Comparison of ENCODE assay signal across 35 mouse cellular contexts in the genomic region with DNA sequence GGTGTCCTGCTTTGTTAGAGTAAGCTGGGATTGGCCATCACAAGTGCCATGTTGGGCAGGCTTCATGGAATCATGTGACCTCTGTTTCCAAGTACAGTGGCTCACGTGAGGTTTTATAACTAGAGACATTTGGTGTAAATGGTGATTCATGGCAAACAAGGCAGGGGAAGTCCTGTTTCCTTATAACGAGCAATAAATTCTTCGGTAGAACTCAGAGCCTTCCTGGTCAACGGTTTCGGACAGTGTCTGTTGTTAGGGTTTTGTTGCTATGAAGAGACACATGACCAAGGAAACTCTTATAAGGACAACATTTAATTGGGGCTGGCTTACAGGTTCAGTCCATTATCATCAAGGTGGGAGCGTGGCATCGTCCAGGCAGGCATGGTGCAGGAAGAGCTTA. TPM values are rescaled to one million over a fixed set of nuclear protein-coding genes. Genes with fewer than 3 reads are reported as not detected.
"Had no signal": no experiment of that assay in that cellular context is flagged by ENCODE, and none has a peak within 500 bp of the region (broad histone marks: within the 10 kb centered on the region; RNA-seq: fewer than 3 reads in every experiment).

No protein-coding gene starts in this region.

- H3K4me2 ChIP-seq: heart, embryonic 11.5 days; heart, embryonic 12.5 days; heart, embryonic 13.5 days; heart, embryonic 15.5 days; hindbrain, embryonic 12.5 days; hindbrain, embryonic 13.5 days; hindbrain, embryonic 14.5 days; hindbrain, embryonic 15.5 days; kidney, embryonic 15.5 days had no signal

- H3K9ac ChIP-seq: heart, embryonic 12.5 days; heart, embryonic 13.5 days; heart, embryonic 15.5 days; hindbrain, embryonic 12.5 days; hindbrain, embryonic 13.5 days; hindbrain, embryonic 14.5 days; hindbrain, embryonic 15.5 days; kidney, embryonic 15.5 days had no signal

- H3K9me3 ChIP-seq: heart, embryonic 10.5 days; heart, embryonic 15.5 days; hindbrain, embryonic 12.5 days; hindbrain, embryonic 15.5 days; kidney, embryonic 15.5 days had no signal

- H3K4me1 ChIP-seq: heart, embryonic 10.5 days; heart, embryonic 12.5 days; heart, embryonic 13.5 days; heart, embryonic 15.5 days; hindbrain, embryonic 10.5 days; hindbrain, embryonic 12.5 days; hindbrain, embryonic 13.5 days; hindbrain, embryonic 15.5 days; kidney, embryonic 15.5 days had no signal

- DNase-seq: heart, postnatal 10 days; heart, postnatal 14 days; heart, postnatal 36 days; heart, postnatal 4 days; kidney, adult 11 months; kidney, adult 18-20 months; kidney, adult 2 months; kidney, adult 8-10 months; kidney, adult 9 months; kidney, postnatal 10 days; kidney, postnatal 14 days; kidney, postnatal 36 days; kidney, postnatal 4 days; layer of hippocampus, adult 9-11 months; layer of hippocampus, postnatal 36 days had no signal

- H3K4me3 ChIP-seq: heart, embryonic 10.5 days; heart, embryonic 12.5 days; heart, embryonic 13.5 days; heart, embryonic 15.5 days; hindbrain, embryonic 10.5 days; hindbrain, embryonic 12.5 days; hindbrain, embryonic 13.5 days; hindbrain, embryonic 15.5 days; kidney, embryonic 15.5 days; layer of hippocampus, adult 2 months; left cerebral cortex, adult 2 months had no signal

- H3K27me3 ChIP-seq: heart, embryonic 12.5 days; heart, embryonic 13.5 days; heart, embryonic 15.5 days; hindbrain, embryonic 12.5 days; hindbrain, embryonic 13.5 days; hindbrain, embryonic 15.5 days; kidney, embryonic 15.5 days had no signal

- ATAC-seq: hindbrain, embryonic 16.5 days; hindbrain, postnatal 0 days; inflammation-experienced regulatory T-cells, adult 6 months; intestine, embryonic 16.5 days had no signal

- H3K27ac ChIP-seq: heart, embryonic 10.5 days; heart, embryonic 13.5 days; heart, embryonic 15.5 days; hindbrain, embryonic 10.5 days; hindbrain, embryonic 12.5 days; hindbrain, embryonic 13.5 days; hindbrain, embryonic 14.5 days; hindbrain, embryonic 15.5 days; hindbrain, postnatal 0 days; kidney, embryonic 15.5 days; kidney, postnatal 0 days; layer of hippocampus, adult 2 months; left cerebral cortex, adult 2 months had no signal

RNA-seq across cellular contexts. Expression of gene Adprhl1, which starts 47.1 kb away (rescaled TPM):
- total RNA-seq: hematopoietic stem cell, adult 5-6 weeks; hindbrain, postnatal 0 days had no signal
- polyA plus RNA-seq: hindbrain, embryonic 14.5 days; inflammation-experienced regulatory T-cells, adult 6 months; kidney, embryonic 14.5 days; kidney, postnatal 0 days had no signal
